Mouse (Mus musculus): Measurements from ENCODE around the gene Crk. TPM values are rescaled to one million over a fixed set of nuclear protein-coding genes. Genes with fewer than 3 reads are reported as not detected.
A peak's percentile ranks its signal among the peaks of the same experiment; 100 is the strongest.
"Not testable (repeated sequence)": the region's sequence is repeated elsewhere in the genome, so short reads cannot be mapped to it uniquely, and the experiment has no call there.

Crk gene
- total and polyA plus RNA-seq, 2 experiments: 47.7 to 50.5 TPM

GRCm38 (mm10) chr11:75722339-75722738, 43.3 kb downstream of the Crk start:
- no peaks in the 10 kb centered on the region for H3K79me2 ChIP-seq (ENCODE audit: control insufficient read depth, insufficient read depth, low read length)
- 75% methylated on average over 4 of the region's 4 CpGs for WGBS
- TF ChIP-seq POLR2A (IDR thresholded peaks at IDR 0.05; ENCODE audit: extremely low read depth, insufficient read depth, low read length) (no peak), CTCF (IDR thresholded peaks at IDR 0.05; ENCODE audit: low read depth, low read length) (no peak)
- H3K9ac ChIP-seq (ENCODE audit: low read depth, low read length): no peak overlapping the region
- H3K4me3 ChIP-seq (ENCODE audit: insufficient read depth, low read depth, low read length): no peak overlapping the region
- no peak for DNase-seq (ENCODE audit: extremely low read depth, low read depth, low spot score)
- no peaks in the 10 kb centered on the region for H3K4me1 ChIP-seq (ENCODE audit: control insufficient read depth, insufficient read depth, low read length)
- H3K27me3 ChIP-seq (ENCODE audit: control insufficient read depth, insufficient read depth, low read length): no peaks in the 10 kb centered on the region
- no peaks in the 10 kb centered on the region for H3K36me3 ChIP-seq (ENCODE audit: control insufficient read depth, insufficient read depth, low read length)
- no peak overlapping the region for H3K27ac ChIP-seq (replicated peaks; ENCODE audit: insufficient read depth, low read depth, low read length)

DNA sequence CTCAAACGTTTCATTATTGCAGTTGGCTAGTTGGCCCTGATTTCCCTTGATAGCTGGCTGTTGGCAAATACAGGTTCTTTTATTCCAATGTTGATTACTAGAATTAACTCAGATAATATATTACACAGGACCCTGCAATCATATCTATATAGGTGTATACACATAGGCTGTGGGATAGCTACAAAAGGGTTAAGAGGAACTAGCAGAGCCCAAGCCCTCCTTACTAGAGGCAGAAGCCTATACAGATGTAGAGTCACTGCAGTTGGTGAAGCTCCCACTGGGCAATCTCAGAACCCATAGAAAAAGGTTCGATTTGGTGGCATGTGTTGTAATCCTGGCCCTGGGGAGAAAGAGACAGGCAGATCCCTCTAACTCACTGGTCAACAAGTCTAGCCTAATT, 48.1 kb downstream of the Crk start:
- WGBS: 54% methylated on average over 2 of the region's 2 CpGs
- Histone ChIP-seq H3K4me1 (ENCODE audit: control insufficient read depth, insufficient read depth, low read length) (no peaks in the 10 kb centered on the region; the same call in 1 of the 2 replicates), H3K27ac (replicated peaks; ENCODE audit: insufficient read depth, low read depth, low read length) (no peak overlapping the region), H3K27me3 (ENCODE audit: control insufficient read depth, insufficient read depth, low read length) (no peaks in the 10 kb centered on the region), H3K36me3 (ENCODE audit: control insufficient read depth, insufficient read depth, low read length) (no peaks in the 10 kb centered on the region), H3K9ac (ENCODE audit: low read depth, low read length) (no peak overlapping the region), H3K4me3 (ENCODE audit: insufficient read depth, low read depth, low read length) (no peak overlapping the region), H3K79me2 (ENCODE audit: control insufficient read depth, insufficient read depth, low read length) (no peaks in the 10 kb centered on the region)
- no peak for DNase-seq (ENCODE audit: extremely low read depth, low read depth, low spot score)
- no peak for TF ChIP-seq POLR2A (IDR thresholded peaks at IDR 0.05; ENCODE audit: extremely low read depth, insufficient read depth, low read length)
- no peak for TF ChIP-seq CTCF (IDR thresholded peaks at IDR 0.05; ENCODE audit: low read depth, low read length)

- DNase-seq (ENCODE audit: extremely low read depth, low read depth, low spot score); H3K4me1 ChIP-seq (ENCODE audit: control insufficient read depth, insufficient read depth, low read length); H3K36me3 ChIP-seq (ENCODE audit: control insufficient read depth, insufficient read depth, low read length); H3K4me3 ChIP-seq (ENCODE audit: insufficient read depth, low read depth, low read length); H3K27ac ChIP-seq (replicated peaks; ENCODE audit: insufficient read depth, low read depth, low read length); H3K27me3 ChIP-seq (ENCODE audit: control insufficient read depth, insufficient read depth, low read length); H3K79me2 ChIP-seq (ENCODE audit: control insufficient read depth, insufficient read depth, low read length); H3K9ac ChIP-seq (ENCODE audit: low read depth, low read length): not testable (repeated sequence)
- 91% methylated on average over 6 of the region's 6 CpGs for WGBS
Observed at GRCm38 (mm10) chr11:75727659-75728058, 48.6 kb downstream of the Crk start.

- Histone ChIP-seq H3K79me2 (ENCODE audit: control insufficient read depth, insufficient read depth, low read length) (peaks cover 29% of the 10 kb centered on the region; the same call in 1 of the 2 replicates), H3K9ac (ENCODE audit: low read depth, low read length) (peak within 1 kb of the TSS; percentile 89), H3K36me3 (ENCODE audit: control insufficient read depth, insufficient read depth, low read length) (no peaks in the 10 kb centered on the region), H3K4me3 (ENCODE audit: insufficient read depth, low read depth, low read length) (peak within 1 kb of the TSS; percentile 88), H3K27me3 (ENCODE audit: control insufficient read depth, insufficient read depth, low read length) (no peaks in the 10 kb centered on the region), H3K4me1 (ENCODE audit: control insufficient read depth, insufficient read depth, low read length) (peaks cover 20% of the 10 kb centered on the region), H3K27ac (replicated peaks; ENCODE audit: insufficient read depth, low read depth, low read length) (peak within 1 kb of the TSS; percentile 94)
- WGBS: under 1% methylated on average over 72 of the region's 76 CpGs
- DNase-seq (ENCODE audit: extremely low read depth, low read depth, low spot score): peak; percentile 70
- no peak for TF ChIP-seq CTCF (IDR thresholded peaks at IDR 0.05; ENCODE audit: low read depth, low read length)
- peak; percentile 86 for TF ChIP-seq POLR2A (IDR thresholded peaks at IDR 0.05; ENCODE audit: extremely low read depth, insufficient read depth, low read length)
Observed at GRCm38 (mm10) chr11:75732434-75733226, 53.6 kb downstream of the Crk start, which contains the start of gene Ywhae. TSS of gene Ywhae (plus strand) at chr11:75732869.

DNA sequence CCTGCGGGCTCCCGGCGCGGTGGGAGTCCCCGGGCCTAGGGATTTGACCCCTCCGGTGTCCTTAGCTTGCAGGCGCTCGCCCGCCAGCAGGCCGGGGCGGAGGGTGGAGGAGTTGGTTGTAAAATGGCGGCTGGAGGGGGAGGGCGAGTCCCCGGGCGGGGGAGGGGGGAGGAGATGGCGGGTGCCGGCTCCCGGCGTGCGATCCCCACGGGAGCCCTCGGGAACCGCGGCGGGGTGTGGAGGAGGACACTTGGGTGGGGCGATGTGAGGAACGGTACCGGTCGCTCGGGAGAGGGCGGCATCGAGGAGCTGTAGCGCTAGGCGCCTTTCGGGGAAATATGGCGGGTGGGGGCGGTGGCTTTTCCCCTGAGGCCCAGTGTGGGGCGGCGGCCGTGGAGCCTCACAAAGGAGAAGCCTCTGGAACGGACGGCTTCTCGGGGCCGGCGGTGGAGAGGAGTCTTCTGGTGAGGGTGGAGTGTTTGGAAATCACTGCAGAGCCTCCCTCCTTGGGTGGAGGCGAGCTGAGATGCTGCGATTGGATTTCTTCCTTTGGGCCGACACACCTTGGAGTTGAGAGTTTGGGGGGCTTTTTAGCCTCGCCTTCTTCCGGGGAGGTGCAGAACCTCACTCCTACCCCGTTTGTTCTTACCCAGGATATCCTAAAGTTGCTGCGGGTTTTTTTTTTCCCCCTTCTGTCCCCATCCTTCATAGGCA, 54.3 kb downstream of the Crk start:
- under 1% methylated on average over 50 of the region's 52 CpGs for WGBS
- Histone ChIP-seq H3K36me3 (ENCODE audit: control insufficient read depth, insufficient read depth, low read length) (no peaks in the 10 kb centered on the region), H3K9ac (ENCODE audit: low read depth, low read length) (peak overlapping the region; percentile 89), H3K27me3 (ENCODE audit: control insufficient read depth, insufficient read depth, low read length) (no peaks in the 10 kb centered on the region), H3K4me1 (ENCODE audit: control insufficient read depth, insufficient read depth, low read length) (peaks cover 24% of the 10 kb centered on the region), H3K79me2 (ENCODE audit: control insufficient read depth, insufficient read depth, low read length) (peaks cover 34% of the 10 kb centered on the region; the same call in 1 of the 2 replicates), H3K27ac (replicated peaks; ENCODE audit: insufficient read depth, low read depth, low read length) (peak overlapping the region; percentile 94), H3K4me3 (ENCODE audit: insufficient read depth, low read depth, low read length) (peak overlapping the region; percentile 88)
- TF ChIP-seq POLR2A (IDR thresholded peaks at IDR 0.05; ENCODE audit: extremely low read depth, insufficient read depth, low read length): no peak
- TF ChIP-seq CTCF (IDR thresholded peaks at IDR 0.05; ENCODE audit: low read depth, low read length): no peak
- DNase-seq (ENCODE audit: extremely low read depth, low read depth, low spot score): no peak
